Mouse (Mus musculus): ENCODE results near the gene Scrn2.

Gene Scrn2

DNA sequence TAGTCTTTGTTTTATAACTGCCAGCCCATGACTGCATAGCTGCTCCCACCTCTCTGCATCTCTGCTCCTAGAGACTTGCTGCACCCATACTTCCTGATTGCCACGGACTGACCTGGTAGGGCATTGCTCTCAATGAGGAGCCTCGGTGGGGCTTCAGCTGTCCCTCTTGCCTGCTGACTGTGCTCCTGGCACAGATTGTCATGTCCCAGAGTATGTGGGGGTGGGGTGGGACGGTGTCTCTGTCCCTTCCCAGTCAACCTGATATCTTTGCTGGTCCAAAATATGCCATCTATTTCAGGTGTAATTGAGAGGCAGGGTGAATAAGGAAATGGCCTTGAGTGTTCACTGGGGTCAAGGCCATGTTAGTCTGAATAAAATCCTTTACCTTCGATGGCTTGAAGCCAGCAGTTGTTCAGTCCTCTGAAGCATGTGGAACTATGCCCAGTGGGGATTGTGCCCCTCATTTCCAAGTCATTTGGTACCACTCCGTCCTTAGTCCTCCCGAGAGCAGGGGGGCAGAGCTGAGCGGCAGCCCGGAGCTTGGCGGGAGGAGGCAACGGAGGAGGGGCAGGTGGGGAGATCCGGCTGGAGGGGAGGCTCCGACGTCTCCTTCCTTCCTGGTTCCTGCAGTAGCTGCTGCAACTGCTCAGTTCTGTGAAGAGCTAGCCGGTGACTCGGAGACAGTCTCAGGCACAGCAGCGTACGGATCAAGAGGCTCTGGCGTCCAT is 20.6 kb downstream of the Scrn2 start, which contains the start of gene Osbpl7:
Gene Osbpl7, plus strand, starts transcription at position 413 of the 728 bp plus-strand sequence.
- DNase-seq (ENCODE audit: low spot score in 2 of 2): peak; percentile 68 to 72

DNA sequence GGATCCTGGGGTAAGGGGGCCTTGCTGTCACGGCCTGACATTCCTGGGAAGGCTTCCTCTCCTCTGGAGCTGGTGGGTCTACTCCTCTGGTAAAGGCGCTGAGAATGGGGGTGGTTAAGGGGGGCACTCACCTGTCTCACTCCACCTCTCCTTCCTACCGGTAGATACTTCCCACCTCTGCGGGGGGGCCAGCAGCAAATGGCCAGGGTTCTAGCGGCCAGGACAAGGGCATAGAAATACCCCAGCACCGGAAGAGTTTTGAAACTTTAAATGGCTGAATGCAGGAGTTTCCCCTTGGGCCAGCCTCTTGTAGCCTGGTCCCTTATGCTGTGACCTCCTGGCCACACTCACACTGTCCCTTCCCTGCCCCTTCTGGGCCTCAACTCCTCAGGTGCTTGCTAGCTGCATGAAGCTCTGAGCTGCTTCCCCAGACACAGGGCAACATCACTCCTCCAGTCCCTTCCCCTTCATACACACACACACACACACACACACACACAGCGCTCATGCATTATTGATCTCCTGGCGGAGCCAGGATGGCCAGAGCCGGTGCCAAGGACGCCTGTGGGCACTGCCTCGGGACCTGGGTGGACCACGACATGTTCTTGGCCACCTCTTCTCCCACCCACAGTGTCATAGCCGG is 21.3 kb downstream of the Scrn2 start:
- DNase-seq (ENCODE audit: low spot score in 2 of 2): peak in 1 of 2 experiments; percentile 26

DNA sequence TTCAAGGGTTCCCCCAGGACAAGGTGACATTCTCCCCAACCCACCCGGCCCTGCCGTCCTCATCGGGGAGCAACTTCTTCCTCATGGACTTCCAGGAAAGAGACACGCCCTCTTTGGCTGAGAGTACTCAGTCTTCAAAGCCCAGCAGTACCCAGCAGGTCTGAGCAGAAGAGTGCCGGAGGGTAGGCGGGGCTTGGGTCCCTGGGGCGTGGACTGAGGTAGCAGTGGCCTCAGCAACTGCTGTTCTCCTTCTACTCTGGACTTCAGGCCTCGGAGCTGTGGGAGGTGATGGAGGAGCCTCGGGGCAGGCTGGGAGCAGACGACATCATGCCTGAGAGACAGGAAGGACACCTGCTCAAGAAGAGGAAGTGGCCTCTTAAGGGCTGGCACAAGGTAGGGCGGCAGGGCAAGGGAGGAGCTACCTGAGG is 22.5 kb downstream of the Scrn2 start:
- no peak for DNase-seq (ENCODE audit: low spot score in 2 of 2)

DNA sequence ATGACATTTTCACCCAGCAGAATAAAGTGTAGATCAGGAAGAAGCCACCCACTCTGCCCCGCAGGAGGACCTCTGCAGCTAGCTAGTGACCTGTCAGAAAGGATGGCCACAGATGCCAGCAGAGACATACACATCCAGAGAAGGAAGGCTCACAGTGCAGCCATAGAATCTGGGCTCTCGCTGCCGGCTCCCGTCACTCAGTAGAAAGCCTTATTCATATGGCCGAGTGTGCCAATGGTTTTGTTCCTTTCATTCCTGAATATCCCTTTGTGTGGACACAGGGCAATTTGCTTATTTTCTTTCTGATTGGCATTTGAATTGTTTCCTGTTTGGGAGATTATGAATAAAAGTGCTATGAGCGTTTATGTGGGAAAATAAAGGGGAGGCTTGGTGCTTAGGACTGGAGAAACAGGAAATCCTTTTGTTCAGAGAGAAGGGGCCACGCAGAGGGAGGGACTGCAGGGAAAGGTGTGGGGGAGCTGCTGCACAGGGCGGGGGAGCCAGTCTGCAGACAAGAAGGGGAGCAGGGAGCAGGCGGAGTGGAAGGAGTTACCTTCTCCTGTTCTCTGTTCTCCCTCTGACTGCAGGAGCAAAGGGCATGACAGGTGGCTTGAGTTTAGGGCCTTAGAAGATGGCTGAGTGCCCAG is 33.7 kb downstream of the Scrn2 start:
- DNase-seq (ENCODE audit: low spot score in 2 of 2): no peak

DNA sequence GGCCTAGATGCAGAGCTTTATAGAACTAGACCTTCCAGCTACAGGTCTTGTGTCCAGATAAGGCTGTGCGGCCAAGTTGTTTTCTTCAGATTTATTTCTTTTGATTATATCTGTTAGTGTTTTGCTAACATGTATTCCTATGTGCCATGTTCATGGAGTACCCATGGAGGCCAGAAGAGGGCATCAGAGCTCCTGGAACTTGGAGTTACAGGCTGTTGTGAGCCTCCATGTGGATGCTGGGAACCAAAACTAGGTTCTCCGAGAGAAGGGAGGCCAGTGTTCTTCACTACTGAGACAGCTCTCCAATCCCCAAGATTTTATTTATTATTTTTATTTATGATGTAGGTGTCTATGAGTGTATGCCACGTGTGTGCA is 34.2 kb downstream of the Scrn2 start:
- no peak for DNase-seq (ENCODE audit: low spot score in 2 of 2)

DNA sequence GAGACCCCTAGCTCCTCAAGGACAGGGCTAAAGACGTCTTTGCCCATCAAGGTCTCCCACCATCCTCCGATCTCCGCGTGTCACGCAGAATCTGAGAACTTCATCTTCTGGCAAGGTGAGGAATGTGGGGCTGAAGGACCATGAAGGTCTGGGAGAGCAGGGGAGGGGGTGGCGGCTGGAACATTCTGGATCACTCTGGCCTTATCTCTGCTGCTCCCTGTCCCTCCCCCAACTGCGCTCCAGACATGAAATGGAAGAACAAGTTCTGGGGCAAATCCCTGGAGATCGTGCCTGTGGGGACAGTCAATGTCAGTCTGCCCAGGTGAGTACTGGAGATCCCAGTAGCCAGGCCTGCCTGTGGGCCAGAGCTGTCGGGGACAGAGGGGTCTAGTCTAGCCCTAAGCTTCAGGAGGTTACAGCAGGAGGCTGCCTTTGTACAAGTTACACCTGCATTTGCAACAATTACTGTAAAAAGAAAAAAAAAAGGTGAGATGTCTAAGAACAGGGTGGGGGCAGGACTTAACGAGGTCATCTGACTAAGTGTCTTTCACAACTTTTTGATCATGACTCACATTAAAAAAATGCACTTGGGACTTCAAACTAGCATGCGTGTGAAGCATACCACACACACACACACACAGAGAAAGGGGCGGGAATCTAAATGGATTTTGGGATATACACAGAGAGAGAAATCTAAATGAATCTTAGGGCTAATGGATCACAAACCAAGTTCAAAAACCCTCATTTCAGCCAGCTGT is 36.0 kb downstream of the Scrn2 start:
- DNase-seq (ENCODE audit: low spot score in 2 of 2): no peak

DNA sequence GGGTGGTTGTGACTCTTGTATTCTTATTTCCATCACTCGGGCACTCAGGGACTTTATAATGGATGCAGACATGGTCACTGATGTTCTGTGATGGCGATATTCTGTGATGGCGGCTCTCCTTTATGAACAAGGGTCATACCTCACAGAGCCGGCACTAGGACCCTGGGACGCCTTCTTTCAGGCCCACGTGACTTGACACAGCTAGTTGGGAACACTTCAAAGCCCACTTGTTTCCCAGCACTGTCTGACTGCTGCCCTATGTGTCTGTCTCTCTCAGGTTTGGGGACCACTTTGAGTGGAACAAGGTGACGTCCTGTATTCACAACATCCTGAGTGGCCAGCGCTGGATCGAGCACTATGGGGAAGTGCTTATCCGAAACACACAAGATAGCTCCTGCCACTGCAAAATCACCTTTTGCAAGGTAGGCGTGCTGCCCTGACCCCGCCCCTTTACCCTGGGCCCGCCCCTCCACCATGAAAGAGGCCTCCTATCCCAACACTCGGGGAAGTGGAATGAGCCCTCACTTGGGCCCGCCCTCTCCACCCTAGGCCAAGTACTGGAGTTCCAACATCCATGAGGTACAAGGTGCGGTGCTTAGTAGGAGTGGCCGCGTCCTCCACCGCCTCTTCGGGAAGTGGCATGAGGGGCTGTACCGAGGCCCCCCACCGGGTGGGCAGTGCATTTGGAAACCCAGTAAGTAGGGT is 37.1 kb downstream of the Scrn2 start:
- DNase-seq (ENCODE audit: low spot score in 2 of 2): no peak

DNA sequence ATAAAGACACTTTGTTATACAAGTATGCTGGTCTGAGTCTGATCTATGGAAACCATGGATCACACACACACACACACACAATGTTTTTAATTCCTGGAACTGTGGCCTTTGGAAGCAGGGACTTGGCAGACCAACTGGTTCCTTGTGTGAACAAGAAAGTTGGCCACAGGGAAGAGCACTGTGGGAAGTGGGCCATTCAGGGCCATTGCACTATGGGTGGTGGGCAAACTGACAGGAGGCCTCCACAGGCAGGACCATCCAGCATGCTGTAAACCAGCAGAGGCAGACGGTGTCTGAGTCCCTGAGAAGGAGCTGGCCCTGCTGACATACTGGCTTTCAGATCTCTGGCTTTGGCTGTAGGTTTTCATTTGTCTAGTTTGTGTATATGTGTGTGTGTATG is 39.6 kb downstream of the Scrn2 start:
- peak in 1 of 2 experiments; percentile 47 for DNase-seq (ENCODE audit: low spot score in 2 of 2)

DNA sequence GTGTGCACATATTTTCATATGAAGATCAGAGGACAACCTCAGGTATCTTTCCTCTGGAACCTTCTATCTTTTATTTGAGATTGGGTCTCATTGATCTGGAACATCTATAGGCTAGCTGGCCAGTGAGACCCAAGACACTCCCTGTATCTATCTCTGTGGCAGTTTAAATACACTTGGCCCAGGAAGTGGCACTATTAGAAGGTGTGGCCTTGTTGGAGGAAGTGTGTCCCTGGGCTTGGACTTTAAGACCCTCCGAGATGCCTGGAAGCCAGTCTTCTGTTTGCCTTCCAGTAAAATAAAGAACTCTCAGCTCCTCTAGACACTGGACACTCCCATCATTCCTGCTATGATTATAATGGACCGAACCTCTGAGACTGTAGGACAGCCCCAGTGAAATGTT is 40.0 kb downstream of the Scrn2 start:
- DNase-seq (ENCODE audit: low spot score in 2 of 2): no peak

DNA sequence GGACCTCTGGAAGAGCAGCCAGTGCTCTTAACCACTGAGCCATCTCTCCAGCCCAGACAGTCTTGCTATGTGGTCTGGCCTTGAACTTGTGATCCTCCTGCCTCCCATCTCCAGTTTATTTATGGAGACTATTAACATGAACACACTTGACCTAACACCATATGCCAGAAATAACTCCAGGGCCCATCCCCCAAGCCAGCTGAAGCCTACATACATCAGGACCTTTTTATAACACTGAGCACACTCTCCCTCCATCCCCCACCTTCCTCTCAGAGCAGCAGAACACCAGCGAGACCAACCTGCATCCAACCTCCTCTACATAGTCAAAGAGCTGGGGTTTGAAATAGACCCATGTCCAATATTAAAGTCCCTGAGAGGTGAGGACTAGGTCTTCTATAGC is 41.4 kb downstream of the Scrn2 start:
- no peak for DNase-seq (ENCODE audit: low spot score in 2 of 2)

DNA sequence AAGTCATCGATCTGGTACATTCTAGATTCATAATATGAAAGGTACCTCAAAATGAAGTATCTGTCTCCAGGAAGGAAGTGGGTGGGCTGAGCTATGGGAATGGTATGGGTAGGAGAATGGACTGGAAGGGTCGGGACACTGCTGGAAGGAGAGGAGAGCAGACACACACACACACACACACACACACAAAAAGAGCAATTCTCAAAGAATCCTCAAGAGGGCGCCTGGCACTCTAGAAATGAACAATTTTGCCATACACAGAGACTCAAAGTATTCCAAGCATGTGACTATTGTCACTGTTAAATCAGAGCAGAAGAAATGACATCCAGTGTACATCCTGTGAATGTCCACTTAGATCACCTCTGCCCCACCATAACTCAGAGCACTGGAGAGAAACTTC is 42.8 kb downstream of the Scrn2 start:
- DNase-seq (ENCODE audit: low spot score in 2 of 2): peak in 1 of 2 experiments; percentile 59

DNA sequence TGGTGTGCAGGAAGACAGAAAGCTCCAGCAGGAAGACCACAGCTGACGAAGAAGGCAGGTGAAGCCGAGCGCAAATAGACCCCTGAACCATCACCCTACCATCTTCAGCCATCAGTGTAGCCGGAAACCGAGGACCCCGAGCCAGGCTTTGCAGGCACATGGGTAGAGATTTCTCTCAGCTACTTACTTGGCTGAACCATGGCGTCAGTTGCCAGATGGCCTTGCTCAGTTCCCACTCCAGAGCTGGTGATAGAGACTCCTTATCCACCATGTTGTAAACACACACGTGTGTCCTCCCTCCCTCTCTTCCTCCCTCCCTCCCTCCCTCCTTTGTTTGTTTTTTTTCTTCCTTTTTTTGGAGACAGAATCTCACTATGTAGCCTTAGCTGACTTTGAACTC is 44.5 kb downstream of the Scrn2 start:
- no peak for DNase-seq (ENCODE audit: low spot score in 2 of 2)

DNA sequence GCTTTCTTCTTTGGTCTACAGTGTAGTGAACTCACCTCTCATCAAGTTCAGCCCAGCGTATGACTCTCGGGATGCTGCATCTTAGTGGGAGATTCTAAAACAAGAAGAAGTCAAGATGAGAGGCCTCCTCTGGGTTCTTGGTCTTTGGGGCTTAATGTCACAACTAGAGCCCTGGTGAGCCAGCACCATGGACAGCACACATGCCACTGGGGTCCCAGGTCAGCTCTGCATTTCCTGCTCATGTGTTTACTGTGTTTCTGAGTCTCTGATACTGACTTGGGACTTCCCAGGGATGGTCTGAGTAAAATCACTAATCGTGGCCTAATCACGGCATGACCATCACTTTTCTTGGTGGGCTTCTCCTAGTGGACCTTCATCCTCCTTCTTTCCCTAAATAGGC is 49.0 kb downstream of the Scrn2 start:
- no peak for DNase-seq (ENCODE audit: low spot score in 2 of 2)

DNA sequence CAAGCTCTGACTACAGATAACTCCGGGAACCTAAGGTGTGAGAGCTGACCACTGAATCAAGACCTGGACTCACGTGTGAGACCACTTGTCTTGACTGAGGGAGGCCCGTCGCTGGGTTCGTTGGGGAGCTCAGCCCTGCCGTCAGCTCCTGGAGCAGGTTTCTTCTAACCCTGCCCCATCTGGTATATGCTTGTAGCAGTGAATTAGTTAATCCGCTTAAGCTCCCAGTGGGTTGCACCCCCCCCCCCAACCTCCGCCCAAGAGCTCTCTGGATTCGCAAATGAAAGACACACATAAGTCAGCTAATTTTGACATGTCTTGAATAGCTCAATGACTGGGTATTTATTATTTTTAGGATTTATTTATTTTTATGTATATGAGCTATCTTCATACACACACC is 50.6 kb downstream of the Scrn2 start:
- DNase-seq (ENCODE audit: low spot score in 2 of 2): no peak

DNA sequence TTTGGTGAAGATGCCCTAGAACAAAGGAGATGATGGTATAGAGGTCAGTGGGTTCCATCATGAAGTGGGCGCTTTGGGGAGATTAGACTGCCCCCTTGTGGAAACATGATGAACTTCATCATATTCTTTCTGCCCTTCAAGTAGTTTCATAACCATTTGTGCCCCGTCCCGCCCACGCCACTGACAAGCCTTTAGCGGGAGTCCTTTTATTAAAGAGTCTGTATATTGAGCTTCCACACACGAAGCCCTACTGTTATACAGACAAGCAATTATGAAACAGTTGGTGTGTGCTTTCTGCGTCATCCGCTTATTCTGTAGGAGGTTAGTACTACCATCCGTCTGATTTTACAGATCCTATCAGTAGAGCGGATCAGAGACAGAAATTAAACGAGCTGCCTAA is 53.2 kb downstream of the Scrn2 start:
- DNase-seq (ENCODE audit: low spot score in 2 of 2): no peak

All from cerebellum, postnatal 4 days (tissue).